Comparison of ENCODE assay signal across 12 mouse cellular contexts in genomic region chr12:103313871-103314639, GRCm38 (mm10). TPM values are rescaled to one million over a fixed set of nuclear protein-coding genes. Genes with fewer than 3 reads are reported as not detected.
DNase-seq lines count a peak whose midpoint lies in the region; ATAC-seq and TF ChIP-seq lines count a peak whose summit lies in the region.
"Had no signal": no experiment of that assay in that cellular context is flagged by ENCODE, and none has a peak within 500 bp of the region (broad histone marks: within the 10 kb centered on the region; RNA-seq: fewer than 3 reads in every experiment).

No protein-coding gene starts in this region.

- peak overlapping the region; percentile 83 for H3K4me2 ChIP-seq in forebrain, embryonic 11.5 days (ENCODE audit: low read depth, low read length, severe bottlenecking)
- H3K4me2 ChIP-seq in lung, embryonic 14.5 days = no peak overlapping the region; the same call in 1 of the 2 replicates
- H3K4me2 ChIP-seq in neural tube, embryonic 12.5 days (replicated peaks) = peak overlapping the region; percentile 66

- no peaks in the 10 kb centered on the region for H3K9me3 ChIP-seq in forebrain, embryonic 11.5 days (ENCODE audit: control insufficient read depth, low read length)
- H3K9me3 ChIP-seq in lung, embryonic 14.5 days (ENCODE audit: low read depth, low read length) = no peaks in the 10 kb centered on the region
- H3K9me3 ChIP-seq in neural tube, embryonic 12.5 days = no peaks in the 10 kb centered on the region
- H3K9me3 ChIP-seq: limb, embryonic 13.5 days had no signal

- peaks cover 26% of the 10 kb centered on the region for H3K4me1 ChIP-seq in forebrain, embryonic 11.5 days (replicated peaks; ENCODE audit: control insufficient read depth, insufficient read depth, low read length)
- H3K4me1 ChIP-seq in lung, embryonic 14.5 days (ENCODE audit: insufficient read depth) = no peaks in the 10 kb centered on the region
- peaks cover 46% of the 10 kb centered on the region for H3K4me1 ChIP-seq in neural tube, embryonic 12.5 days

- no peak for TF ChIP-seq CTCF in layer of hippocampus, adult 2 months (conservative IDR thresholded peaks at IDR 0.05)
- no peak for TF ChIP-seq CTCF in lung, embryonic 14.5 days (IDR thresholded peaks at IDR 0.05; ENCODE audit: low read depth)

- H3K9ac ChIP-seq in forebrain, embryonic 11.5 days (ENCODE audit: low read length) = peak overlapping the region; percentile 74
- no peak overlapping the region for H3K9ac ChIP-seq in lung, embryonic 14.5 days
- H3K9ac ChIP-seq in neural tube, embryonic 12.5 days = no peak overlapping the region

- H3K27me3 ChIP-seq in forebrain, embryonic 11.5 days (ENCODE audit: control insufficient read depth, insufficient read depth, low read length) = no peaks in the 10 kb centered on the region; the same call in 1 of the 2 replicates
- H3K27me3 ChIP-seq in lung, embryonic 14.5 days (ENCODE audit: insufficient read depth, low read length) = peaks cover 7% of the 10 kb centered on the region; the same call in 1 of the 2 replicates
- H3K27me3 ChIP-seq in neural tube, embryonic 12.5 days (replicated peaks) = peaks cover 3% of the 10 kb centered on the region; the same call in 1 of the 2 replicates

- no peak for DNase-seq in layer of hippocampus, adult 2 months (ENCODE audit: low spot score in 2 of 2)
- no peak for DNase-seq in layer of hippocampus, adult 11-12 months (ENCODE audit: low spot score)
- peak; percentile 83 for DNase-seq in forebrain, embryonic 11.5 days (ENCODE audit: low spot score)
- peak; percentile 33 for DNase-seq in lung, embryonic 14.5 days
- no peak for DNase-seq in thymus, postnatal 14 days
- no peak for DNase-seq in yolk sac, embryonic 10.5 days (ENCODE audit: low spot score)
- DNase-seq: thymus, adult 18-20 months had no signal

- ATAC-seq in forebrain, embryonic 11.5 days (replicated peaks; ENCODE audit: low FRiP score) = peak; percentile 73
- no peak for ATAC-seq in lung, embryonic 14.5 days (ENCODE audit: insufficient read depth)
- peak; percentile 75 for ATAC-seq in neural tube, embryonic 12.5 days (ENCODE audit: low FRiP score, low read depth)
- no peak for ATAC-seq in frontal cortex, adult (ENCODE audit: low TSS enrichment)

- H3K4me3 ChIP-seq in layer of hippocampus, adult 2 months = peak overlapping the region; percentile 37
- H3K4me3 ChIP-seq in forebrain, embryonic 11.5 days (ENCODE audit: low read depth, low read length) = peak overlapping the region; percentile 45
- H3K4me3 ChIP-seq in lung, embryonic 14.5 days (ENCODE audit: low read depth, low read length) = no peak overlapping the region
- H3K4me3 ChIP-seq in neural tube, embryonic 12.5 days = no peak overlapping the region

- no peaks in the 10 kb centered on the region for H3K36me3 ChIP-seq in forebrain, embryonic 11.5 days (ENCODE audit: control insufficient read depth, insufficient read depth, low read length)
- no peaks in the 10 kb centered on the region for H3K36me3 ChIP-seq in lung, embryonic 14.5 days (ENCODE audit: insufficient read depth)
- H3K36me3 ChIP-seq in neural tube, embryonic 12.5 days = no peaks in the 10 kb centered on the region
- H3K36me3 ChIP-seq: G1E; limb, embryonic 13.5 days had no signal

- 15% methylated on average over 21 of the region's 21 CpGs for WGBS in forebrain, embryonic 11.5 days
- WGBS in lung, embryonic 14.5 days = 49% methylated on average over 21 of the region's 21 CpGs
- WGBS in neural tube, embryonic 12.5 days = 13% methylated on average over 21 of the region's 21 CpGs

- peak overlapping the region; percentile 21; the same call in 1 of the 2 replicates for H3K27ac ChIP-seq in layer of hippocampus, adult 2 months
- H3K27ac ChIP-seq in forebrain, embryonic 11.5 days (ENCODE audit: low read depth, low read length) = peak overlapping the region; percentile 98
- H3K27ac ChIP-seq in lung, embryonic 14.5 days (ENCODE audit: low read depth) = no peak overlapping the region
- peak overlapping the region; percentile 43; the same call in 1 of the 2 replicates for H3K27ac ChIP-seq in neural tube, embryonic 12.5 days
- H3K27ac ChIP-seq: limb, embryonic 13.5 days had no signal

RNA-seq across cellular contexts. Expression of gene Fam181a, which starts 3.3 kb away (rescaled TPM):
- total RNA-seq in layer of hippocampus, adult 2 months (2021) = 1 to 10 TPM; 1.5 to 2.3 TPM
- polyA plus RNA-seq in forebrain, embryonic 11.5 days (2014; fragmentation: Nextera tagmentation; extraction: Ambion mirVana) = 27.3 and 28.5 TPM in 2 replicates
- polyA plus RNA-seq in lung, embryonic 14.5 days (2014; fragmentation: Nextera tagmentation; extraction: Ambion mirVana) = 0.13 TPM in 1 of 2 replicates, not detected in the other
- 21.3 and 23.2 TPM in 2 replicates for polyA plus RNA-seq in neural tube, embryonic 12.5 days (2016; fragmentation: Nextera tagmentation; extraction: Ambion mirVana)
- polyA plus RNA-seq: G1E; kidney, embryonic 14.5 days had no signal

RNA-seq across cellular contexts. Expression of gene Asb2, which starts 41.7 kb away (rescaled TPM):
- total RNA-seq in layer of hippocampus, adult 2 months (2021) = 1 to 10 TPM; 2.0 to 2.3 TPM
- 0.35 and 0.40 TPM in 2 replicates for polyA plus RNA-seq in forebrain, embryonic 11.5 days (2014; fragmentation: Nextera tagmentation; extraction: Ambion mirVana)
- 4.5 and 7.8 TPM in 2 replicates for polyA plus RNA-seq in lung, embryonic 14.5 days (2014; fragmentation: Nextera tagmentation; extraction: Ambion mirVana)
- polyA plus RNA-seq in neural tube, embryonic 12.5 days (2016; fragmentation: Nextera tagmentation; extraction: Ambion mirVana) = 2.0 and 2.7 TPM in 2 replicates
- polyA plus RNA-seq: G1E had no signal

Comparison
In these comparisons a context has a peak if more than half of its experiments do, and no peak if none do; other contexts are left out.
1. DNase-seq: peak in forebrain, embryonic 11.5 days (single experiment) and lung, embryonic 14.5 days (single experiment); none in layer of hippocampus, adult 2 months (0 of 2), layer of hippocampus, adult 11-12 months (single experiment), thymus, postnatal 14 days (single experiment) and yolk sac, embryonic 10.5 days (single experiment).
2. H3K4me3 ChIP-seq: peak in layer of hippocampus, adult 2 months (single experiment) and forebrain, embryonic 11.5 days (single experiment); none in lung, embryonic 14.5 days (single experiment) and neural tube, embryonic 12.5 days (single experiment).
3. ATAC-seq: peak in forebrain, embryonic 11.5 days (single experiment) and neural tube, embryonic 12.5 days (single experiment); none in lung, embryonic 14.5 days (single experiment) and frontal cortex, adult (single experiment).
4. RNA of gene Fam181a, which starts 3.3 kb away (polyA plus RNA-seq): 27.3 to 28.5 TPM in forebrain, embryonic 11.5 days and 21.3 to 23.2 TPM in neural tube, embryonic 12.5 days; 0.13 TPM in lung, embryonic 14.5 days; every median in the first group is over 10 times any median in the second.